Comparison of ENCODE assay signal across 9 mouse cellular contexts in the genomic region with DNA sequence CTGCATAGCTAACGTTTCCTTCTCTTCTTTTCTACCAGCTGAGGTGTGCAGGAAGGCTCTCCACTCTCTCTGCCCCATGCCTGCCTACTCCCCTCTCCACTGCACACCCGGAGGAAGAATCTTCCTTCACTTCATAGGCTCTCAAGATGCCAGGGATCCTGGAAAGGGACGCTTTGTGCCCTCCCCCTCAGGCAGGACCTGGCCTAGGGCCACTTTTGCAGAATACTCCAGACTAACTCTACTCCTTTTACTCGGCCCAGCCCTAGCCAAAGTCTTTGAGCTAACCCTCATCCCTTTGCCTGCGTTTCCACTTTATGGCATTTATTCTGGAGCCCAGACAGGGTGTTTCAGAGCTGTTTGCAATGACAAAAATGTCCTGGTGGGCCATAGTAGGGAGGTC. TPM values are rescaled to one million over a fixed set of nuclear protein-coding genes. Genes with fewer than 3 reads are reported as not detected.
DNase-seq lines count a peak whose midpoint lies in the region; ATAC-seq and TF ChIP-seq lines count a peak whose summit lies in the region.
"Had no signal": no experiment of that assay in that cellular context is flagged by ENCODE, and none has a peak within 500 bp of the region (broad histone marks: within the 10 kb centered on the region; RNA-seq: fewer than 3 reads in every experiment).

No protein-coding gene starts in this region.

- peaks cover 5 to 28% of the 10 kb centered on the region in 2 experiments; a peak in 2 of 4 replicates for H3K4me1 ChIP-seq in ES-E14 (ENCODE audit: control insufficient read depth in 2 of 2, insufficient read depth in 2 of 2, low read length in 2 of 2, poor library complexity in 1 of 2)
- H3K4me1 ChIP-seq in forebrain, embryonic 16.5 days (replicated peaks; ENCODE audit: control insufficient read depth, insufficient read depth, low read length): peaks cover 26% of the 10 kb centered on the region
- peaks cover 9% of the 10 kb centered on the region for H3K4me1 ChIP-seq in limb, embryonic 11.5 days (ENCODE audit: control insufficient read depth, insufficient read depth, low read length)
- H3K4me1 ChIP-seq in neural tube, embryonic 15.5 days: peaks cover 36% of the 10 kb centered on the region

- intact Hi-C loops in gastrocnemius, postnatal 14 days (cut with DNase I; ENCODE audit: low total_unique reads): no loop called here
- intact Hi-C loops in gastrocnemius, postnatal 36 days (cut with DNase I): loop anchor here (5.0 kb wide), 1 partner anchor 285 kb away; no protein-coding TSS in a partner anchor

- peak; percentile 53 for DNase-seq in gastrocnemius, postnatal 14 days
- no peak for DNase-seq in gastrocnemius, postnatal 36 days
- DNase-seq in ES-E14 (ENCODE audit: low read depth, low spot score): no peak
- DNase-seq in limb, embryonic 11.5 days (ENCODE audit: low spot score): no peak
- DNase-seq in thymus, postnatal 14 days: no peak
- no peak for DNase-seq in left cerebral cortex, adult 11 months (ENCODE audit: low spot score)

- no peaks in the 10 kb centered on the region for H3K9me3 ChIP-seq in ES-E14 (ENCODE audit: control insufficient read depth, insufficient read depth, low read depth, low read length)
- H3K9me3 ChIP-seq in forebrain, embryonic 16.5 days (ENCODE audit: control insufficient read depth, low read length): no peaks in the 10 kb centered on the region
- no peaks in the 10 kb centered on the region for H3K9me3 ChIP-seq in limb, embryonic 11.5 days (ENCODE audit: control insufficient read depth, low read length)
- H3K9me3 ChIP-seq in neural tube, embryonic 15.5 days (replicated peaks): no peaks in the 10 kb centered on the region

- no peaks in the 10 kb centered on the region for H3K27me3 ChIP-seq in forebrain, embryonic 16.5 days (replicated peaks; ENCODE audit: control insufficient read depth, insufficient read depth, low read length)
- peaks cover 19% of the 10 kb centered on the region for H3K27me3 ChIP-seq in limb, embryonic 11.5 days (ENCODE audit: control insufficient read depth, insufficient read depth, low read length)
- H3K27me3 ChIP-seq in neural tube, embryonic 15.5 days (replicated peaks): 0 out of 2 replicates have a peak, but pooled peaks cover 3% of the 10 kb centered on the region
- H3K27me3 ChIP-seq: Patski had no signal

- peaks cover 23% of the 10 kb centered on the region for H3K36me3 ChIP-seq in ES-E14 (ENCODE audit: control insufficient read depth, insufficient read depth, low read length, poor library complexity, severe bottlenecking)
- H3K36me3 ChIP-seq in forebrain, embryonic 16.5 days (ENCODE audit: control insufficient read depth, insufficient read depth): no peaks in the 10 kb centered on the region
- H3K36me3 ChIP-seq in limb, embryonic 11.5 days (ENCODE audit: control insufficient read depth, insufficient read depth, low read length): 0 out of 2 replicates have a peak, but pooled peaks cover 2% of the 10 kb centered on the region
- H3K36me3 ChIP-seq in neural tube, embryonic 15.5 days: 0 out of 2 replicates have a peak, but pooled peaks cover 6% of the 10 kb centered on the region

- H3K27ac ChIP-seq in ES-E14 (ENCODE audit: insufficient read depth, low read depth, low read length, poor library complexity, severe bottlenecking): peak overlapping the region; percentile 26; the same call in 1 of the 2 replicates
- H3K27ac ChIP-seq in forebrain, embryonic 16.5 days (ENCODE audit: low read length): peak overlapping the region; percentile 96
- H3K27ac ChIP-seq in limb, embryonic 11.5 days (replicated peaks; ENCODE audit: low read depth, low read length): peak overlapping the region; percentile 85
- H3K27ac ChIP-seq in neural tube, embryonic 15.5 days (replicated peaks): peak overlapping the region; percentile 96

- in situ Hi-C loops in ES-E14 (cut with MboI; ENCODE audit: low sequenced_read_pairs in 2 of 2, unreplicated experiment in 2 of 2): no loop called here

- peak overlapping the region; percentile 93 to 94 for H3K4me3 ChIP-seq in ES-E14 (ENCODE audit: insufficient read depth in 1 of 2, low read depth in 1 of 2, low read length in 2 of 2, poor library complexity in 1 of 2, severe bottlenecking in 1 of 2)
- peak overlapping the region; percentile 77 for H3K4me3 ChIP-seq in forebrain, embryonic 16.5 days (replicated peaks; ENCODE audit: low read length)
- peak overlapping the region; percentile 95 for H3K4me3 ChIP-seq in limb, embryonic 11.5 days (ENCODE audit: low read depth, low read length)
- peak overlapping the region; percentile 84 for H3K4me3 ChIP-seq in neural tube, embryonic 15.5 days (replicated peaks)

- H3K4me2 ChIP-seq in forebrain, embryonic 16.5 days (ENCODE audit: low read length): peak overlapping the region; percentile 81
- peak overlapping the region; percentile 95 for H3K4me2 ChIP-seq in limb, embryonic 11.5 days (ENCODE audit: low read depth, severe bottlenecking)
- peak overlapping the region; percentile 84 for H3K4me2 ChIP-seq in neural tube, embryonic 15.5 days

- 10% methylated on average over 5 of the region's 5 CpGs for WGBS in forebrain, embryonic 16.5 days
- WGBS in limb, embryonic 11.5 days: 23% methylated on average over 5 of the region's 5 CpGs
- 17% methylated on average over 5 of the region's 5 CpGs for WGBS in neural tube, embryonic 15.5 days

- H3K9ac ChIP-seq in ES-E14 (ENCODE audit: insufficient read depth, low read depth, low read length, poor library complexity, severe bottlenecking): peak overlapping the region; percentile 73
- H3K9ac ChIP-seq in forebrain, embryonic 16.5 days (replicated peaks; ENCODE audit: low read depth, low read length): peak overlapping the region; percentile 86
- peak overlapping the region; percentile 70 for H3K9ac ChIP-seq in limb, embryonic 11.5 days (ENCODE audit: low read length)
- peak overlapping the region; percentile 76 for H3K9ac ChIP-seq in neural tube, embryonic 15.5 days (replicated peaks)

- peak; percentile 14 for ATAC-seq in forebrain, embryonic 16.5 days
- 0 out of 2 replicates have a peak, but pooled peaks have one; percentile 3 for ATAC-seq in limb, embryonic 11.5 days (ENCODE audit: insufficient number of reproducible peaks, low FRiP score, low TSS enrichment, low read depth)
- peak; percentile 29 for ATAC-seq in neural tube, embryonic 15.5 days (ENCODE audit: low FRiP score)

TF ChIP-seq in ES-E14, 5 proteins besides CTCF, POLR2A, EP300 and RAD21:
- TF ChIP-seq CHD2 (IDR thresholded peaks at IDR 0.05; ENCODE audit: low read depth, low read length): no peak
- TF ChIP-seq ZC3H11A (IDR thresholded peaks at IDR 0.05; ENCODE audit: borderline replicate concordance, low read depth, low read length): no peak
- no peak for TF ChIP-seq HCFC1 (IDR thresholded peaks at IDR 0.05; ENCODE audit: borderline replicate concordance, insufficient read depth, low read length)
- no peak for TF ChIP-seq MAFK (IDR thresholded peaks at IDR 0.05; ENCODE audit: insufficient read depth, low read depth, low read length)
- no peak for TF ChIP-seq ZNF384 (IDR thresholded peaks at IDR 0.05; ENCODE audit: low read depth, low read length)

RNA-seq across cellular contexts. Expression of a gene that starts 0.5 kb away (rescaled TPM):
- 1 to 10 TPM; 2.7 to 4.7 TPM for total RNA-seq in gastrocnemius, postnatal 14 days (2021)
- 1 to 10 TPM; 1.8 to 4.1 TPM for total RNA-seq in gastrocnemius, postnatal 36 days (2021)
- total RNA-seq in ES-E14 (2012; rRNA removed): 32.6 and 33.7 TPM in 2 replicates
- 9.8 and 12.6 TPM in 2 replicates for polyA plus RNA-seq in forebrain, embryonic 16.5 days (2015; fragmentation: Nextera tagmentation; extraction: Ambion mirVana)
- 6.3 and 7.4 TPM in 2 replicates for polyA plus RNA-seq in limb, embryonic 11.5 days (2014; fragmentation: Nextera tagmentation; extraction: Ambion mirVana)
- polyA plus RNA-seq in neural tube, embryonic 15.5 days (2015; fragmentation: Nextera tagmentation; extraction: Ambion mirVana): 9.6 and 10.8 TPM in 2 replicates

RNA-seq across cellular contexts. Expression of a gene that starts 5.3 kb away (rescaled TPM):
- total RNA-seq in gastrocnemius, postnatal 14 days (2021): 10 to 100 TPM; 19.8 to 32.6 TPM
- 1 to 10 TPM; 7.9 to 8.3 TPM for total RNA-seq in gastrocnemius, postnatal 36 days (2021)
- total RNA-seq in ES-E14 (2012; rRNA removed): 333 and 353 TPM in 2 replicates
- polyA plus RNA-seq in forebrain, embryonic 16.5 days (2015; fragmentation: Nextera tagmentation; extraction: Ambion mirVana): 1,407 and 1,413 TPM in 2 replicates
- 76.4 and 84.4 TPM in 2 replicates for polyA plus RNA-seq in limb, embryonic 11.5 days (2014; fragmentation: Nextera tagmentation; extraction: Ambion mirVana)
- 1,500 and 1,731 TPM in 2 replicates for polyA plus RNA-seq in neural tube, embryonic 15.5 days (2015; fragmentation: Nextera tagmentation; extraction: Ambion mirVana)

RNA-seq across cellular contexts. Expression of a gene that starts 35.6 kb away (rescaled TPM):
- 10 to 100 TPM; 14.9 to 17.2 TPM for total RNA-seq in gastrocnemius, postnatal 14 days (2021)
- total RNA-seq in gastrocnemius, postnatal 36 days (2021): 10 to 100 TPM; 12.4 to 13.5 TPM
- total RNA-seq in ES-E14 (2012; rRNA removed): 9.7 and 14.8 TPM in 2 replicates
- polyA plus RNA-seq in forebrain, embryonic 16.5 days (2015; fragmentation: Nextera tagmentation; extraction: Ambion mirVana): 70.8 and 71.5 TPM in 2 replicates
- 56.8 and 58.2 TPM in 2 replicates for polyA plus RNA-seq in limb, embryonic 11.5 days (2014; fragmentation: Nextera tagmentation; extraction: Ambion mirVana)
- 61.5 and 65.2 TPM in 2 replicates for polyA plus RNA-seq in neural tube, embryonic 15.5 days (2015; fragmentation: Nextera tagmentation; extraction: Ambion mirVana)

RNA-seq across cellular contexts. Expression of a gene that starts 35.6 kb away (rescaled TPM):
- 10 to 100 TPM; 34.2 to 35.6 TPM for total RNA-seq in gastrocnemius, postnatal 14 days (2021)
- 10 to 100 TPM; 34.9 to 38.0 TPM for total RNA-seq in gastrocnemius, postnatal 36 days (2021)
- total RNA-seq in ES-E14 (2012; rRNA removed): 14.4 and 15.2 TPM in 2 replicates
- 47.2 and 48.3 TPM in 2 replicates for polyA plus RNA-seq in forebrain, embryonic 16.5 days (2015; fragmentation: Nextera tagmentation; extraction: Ambion mirVana)
- polyA plus RNA-seq in limb, embryonic 11.5 days (2014; fragmentation: Nextera tagmentation; extraction: Ambion mirVana): 55.1 and 61.1 TPM in 2 replicates
- 58.5 and 58.8 TPM in 2 replicates for polyA plus RNA-seq in neural tube, embryonic 15.5 days (2015; fragmentation: Nextera tagmentation; extraction: Ambion mirVana)

Comparison
In these comparisons a context has a peak if more than half of its experiments do, and no peak if none do; other contexts are left out.
1. H3K27ac ChIP-seq: peak in every context shown above with its lines; median percentile 96 in forebrain, embryonic 16.5 days; 96 in neural tube, embryonic 15.5 days; 85 in limb, embryonic 11.5 days; 26 in ES-E14.